Mouse (Mus musculus) G1E (cell line): Measurements from ENCODE around the gene Tmem266.

Source experiments
- CTCF ChIP-seq: IDR thresholded peaks from 2 replicates; pipeline ENCODE4 v1.5.1; 2012; ENCODE audit warnings: low read depth, low read length, inconsistent platforms, mixed read lengths
- POLR2AphosphoS5 ChIP-seq: IDR thresholded peaks from 2 replicates; pipeline ENCODE4 v1.6.1; 2012; ENCODE audit warnings: low read depth, low read length, inconsistent platforms; ENCODE audit not compliant: insufficient replicate concordance

DNA sequence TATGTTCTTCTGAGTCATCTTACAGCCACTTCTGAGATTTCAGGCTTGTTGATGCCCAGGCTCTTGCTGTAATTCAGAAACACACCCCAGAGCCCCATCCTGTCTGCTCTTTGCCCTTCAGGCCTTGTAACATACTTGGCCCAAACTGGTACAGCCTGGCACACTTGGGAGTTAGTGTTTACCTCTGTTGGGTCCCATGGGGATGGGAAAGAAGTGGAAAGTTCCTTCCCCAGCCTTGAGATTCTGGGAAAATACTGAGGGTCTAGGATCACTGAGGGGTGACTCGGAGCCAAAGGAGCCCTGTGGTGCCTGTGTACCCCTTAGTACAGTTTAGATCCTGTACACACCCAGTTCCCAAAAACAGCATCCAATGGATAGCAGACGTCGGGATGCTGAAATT lies 95.1 kb downstream of the Tmem266 start:
- TF ChIP-seq CTCF (no peak), POLR2AphosphoS5 (no peak)
